Mouse (Mus musculus) heart, adult 2 months (tissue): ENCODE measurements around the gene Evl.

Source experiments
- CTCF ChIP-seq: fragments of 200-600 bp; IDR thresholded peaks from 2 replicates; pipeline ENCODE4 v1.8.1; 2022; ENCODE audit warnings: antibody characterized with exemption, mild to moderate bottlenecking, moderate library complexity
- EP300 ChIP-seq: fragments of 200-500 bp; IDR thresholded peaks from 2 replicates; pipeline ENCODE4 v1.6.1; 2011; ENCODE audit warnings: low read depth, low read length, control low read depth; ENCODE audit not compliant: insufficient read depth
- POLR2A ChIP-seq: fragments of 200-500 bp; IDR thresholded peaks from 2 replicates; pipeline ENCODE4 v1.6.1; 2011; ENCODE audit warnings: mild to moderate bottlenecking, low read depth, low read length, control low read depth; ENCODE audit not compliant: insufficient read depth

GRCm38 (mm10) chr12:108723841-108724240, 169.3 kb downstream of the Evl start:
- TF ChIP-seq POLR2A = no peak
- TF ChIP-seq CTCF = no peak
- no peak for TF ChIP-seq EP300
